Comparison of ENCODE assay signal across 23 mouse cellular contexts in the genomic region with DNA sequence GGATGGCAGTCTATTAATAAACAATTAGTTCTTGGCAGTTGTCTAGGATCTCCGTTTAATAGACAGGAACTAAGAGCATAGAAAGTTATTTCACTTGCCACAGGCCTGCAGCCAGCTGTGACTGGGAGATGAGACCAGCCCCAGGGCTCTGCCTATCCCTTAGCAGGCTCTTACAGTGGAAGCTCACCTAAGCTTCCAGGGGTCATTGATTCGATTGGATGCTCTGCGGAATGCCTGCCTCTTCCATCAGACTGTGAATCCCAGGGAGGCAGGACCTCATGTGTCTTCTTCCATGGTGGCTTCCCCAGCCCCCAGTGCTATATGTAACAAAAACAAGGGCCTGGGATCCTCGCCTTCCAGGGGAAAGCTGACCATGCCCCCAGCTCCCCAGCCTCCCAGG.
DNase-seq lines count a peak whose midpoint lies in the region; ATAC-seq lines count a peak whose summit lies in the region.
"Had no signal": no experiment of that assay in that cellular context is flagged by ENCODE, and none has a peak within 500 bp of the region (broad histone marks: within the 10 kb centered on the region; RNA-seq: fewer than 3 reads in every experiment).

No protein-coding gene starts in this region.

- peak; percentile 47 for ATAC-seq in hindbrain, embryonic 11.5 days (ENCODE audit: low FRiP score)
- ATAC-seq in neural tube, embryonic 12.5 days (ENCODE audit: low FRiP score, low read depth): peak; percentile 35; the same call in 1 of the 2 replicates
- ATAC-seq in hindbrain, embryonic 14.5 days (ENCODE audit: low FRiP score): no peak

- H3K36me3 ChIP-seq in hindbrain, embryonic 11.5 days (ENCODE audit: control insufficient read depth, insufficient read depth, low read length): no peaks in the 10 kb centered on the region
- no peaks in the 10 kb centered on the region for H3K36me3 ChIP-seq in hindbrain, embryonic 10.5 days
- H3K36me3 ChIP-seq in neural tube, embryonic 12.5 days: no peaks in the 10 kb centered on the region
- no peaks in the 10 kb centered on the region for H3K36me3 ChIP-seq in hindbrain, embryonic 14.5 days (replicated peaks; ENCODE audit: control insufficient read depth, insufficient read depth)
- H3K36me3 ChIP-seq: heart, embryonic 12.5 days had no signal

- H3K27ac ChIP-seq in hindbrain, embryonic 11.5 days (ENCODE audit: low read depth, low read length): peak overlapping the region; percentile 30; the same call in 1 of the 2 replicates
- H3K27ac ChIP-seq in hindbrain, embryonic 10.5 days: no peak overlapping the region; the same call in 1 of the 2 replicates
- no peak overlapping the region for H3K27ac ChIP-seq in neural tube, embryonic 12.5 days
- peak overlapping the region; percentile 70; the same call in 1 of the 2 replicates for H3K27ac ChIP-seq in hindbrain, embryonic 14.5 days
- H3K27ac ChIP-seq: kidney, postnatal 0 days; left cerebral cortex, adult 2 months; liver, embryonic 14.5 days had no signal

- 57% methylated on average over 4 of the region's 4 CpGs for WGBS in hindbrain, embryonic 11.5 days
- 44% methylated on average over 4 of the region's 4 CpGs for WGBS in hindbrain, embryonic 10.5 days
- 47% methylated on average over 4 of the region's 4 CpGs for WGBS in neural tube, embryonic 12.5 days
- 29% methylated on average over 4 of the region's 4 CpGs for WGBS in hindbrain, embryonic 14.5 days

- H3K4me3 ChIP-seq in hindbrain, embryonic 11.5 days (ENCODE audit: low read depth, low read length): no peak overlapping the region
- no peak overlapping the region for H3K4me3 ChIP-seq in hindbrain, embryonic 10.5 days
- H3K4me3 ChIP-seq in neural tube, embryonic 12.5 days: no peak overlapping the region
- no peak overlapping the region for H3K4me3 ChIP-seq in hindbrain, embryonic 14.5 days (replicated peaks; ENCODE audit: low read length)
- H3K4me3 ChIP-seq: heart, embryonic 12.5 days; left cerebral cortex, adult 2 months; myocyte had no signal

- H3K4me2 ChIP-seq in hindbrain, embryonic 11.5 days (replicated peaks; ENCODE audit: low read depth, low read length): no peak overlapping the region
- no peak overlapping the region for H3K4me2 ChIP-seq in neural tube, embryonic 12.5 days (replicated peaks)
- no peak overlapping the region for H3K4me2 ChIP-seq in hindbrain, embryonic 14.5 days (replicated peaks)
- H3K4me2 ChIP-seq: heart, embryonic 12.5 days; lung, embryonic 14.5 days had no signal

- H3K9ac ChIP-seq in hindbrain, embryonic 11.5 days (ENCODE audit: low read depth, low read length): no peak overlapping the region
- H3K9ac ChIP-seq in neural tube, embryonic 12.5 days: no peak overlapping the region
- H3K9ac ChIP-seq in hindbrain, embryonic 14.5 days: no peak overlapping the region
- H3K9ac ChIP-seq: heart, embryonic 12.5 days; liver, embryonic 14.5 days; lung, embryonic 14.5 days had no signal

- no peaks in the 10 kb centered on the region for H3K27me3 ChIP-seq in hindbrain, embryonic 11.5 days (ENCODE audit: control insufficient read depth, insufficient read depth, low read length)
- H3K27me3 ChIP-seq in hindbrain, embryonic 10.5 days (ENCODE audit: insufficient read depth, poor library complexity, severe bottlenecking): no peaks in the 10 kb centered on the region
- no peaks in the 10 kb centered on the region for H3K27me3 ChIP-seq in neural tube, embryonic 12.5 days (replicated peaks)
- no peaks in the 10 kb centered on the region for H3K27me3 ChIP-seq in hindbrain, embryonic 14.5 days (ENCODE audit: control insufficient read depth, insufficient read depth, low read length)
- H3K27me3 ChIP-seq: heart, embryonic 12.5 days had no signal

- H3K4me1 ChIP-seq in hindbrain, embryonic 11.5 days (replicated peaks; ENCODE audit: control insufficient read depth, insufficient read depth, low read length): peaks cover 2% of the 10 kb centered on the region; the same call in 1 of the 2 replicates
- peaks cover 35% of the 10 kb centered on the region for H3K4me1 ChIP-seq in hindbrain, embryonic 10.5 days (replicated peaks)
- peaks cover 34% of the 10 kb centered on the region for H3K4me1 ChIP-seq in neural tube, embryonic 12.5 days
- H3K4me1 ChIP-seq in hindbrain, embryonic 14.5 days (replicated peaks; ENCODE audit: control insufficient read depth, insufficient read depth, low read length): peaks cover 17% of the 10 kb centered on the region

- no peak for DNase-seq in hindbrain, embryonic 11.5 days (ENCODE audit: low spot score)
- no peak for DNase-seq in hindbrain, embryonic 10.5 days (ENCODE audit: low spot score)
- DNase-seq in neural tube, embryonic 10.5 days (ENCODE audit: extremely low spot score, low spot score): no peak
- DNase-seq in hindbrain, embryonic 14.5 days (ENCODE audit: low spot score): no peak
- no peak for DNase-seq in cerebellum, postnatal 25 days
- DNase-seq in thymus, postnatal 0 days (ENCODE audit: low spot score): no peak
- no peak for DNase-seq in frontal cortex, postnatal 14 days (ENCODE audit: low spot score in 2 of 2)
- DNase-seq: adrenal gland, postnatal 25 days; cerebellum, adult 8-10 months; gastrocnemius, postnatal 10 days; heart, postnatal 10 days; kidney, adult 2 months; layer of hippocampus, adult 9-11 months; lung, postnatal 4 days; right cerebral cortex, postnatal 14 days; thymus, postnatal 14 days had no signal

- H3K9me3 ChIP-seq in hindbrain, embryonic 11.5 days (ENCODE audit: control insufficient read depth, low read length): no peaks in the 10 kb centered on the region
- peaks cover 11% of the 10 kb centered on the region for H3K9me3 ChIP-seq in hindbrain, embryonic 10.5 days
- peaks cover 10% of the 10 kb centered on the region for H3K9me3 ChIP-seq in neural tube, embryonic 12.5 days
- peaks cover 17% of the 10 kb centered on the region; the same call in 1 of the 2 replicates for H3K9me3 ChIP-seq in hindbrain, embryonic 14.5 days (ENCODE audit: control insufficient read depth, low read length)

Comparison
In these comparisons a context has a peak if more than half of its experiments do, and no peak if none do; other contexts are left out.
1. H3K27ac ChIP-seq: peak in hindbrain, embryonic 11.5 days (single experiment) and hindbrain, embryonic 14.5 days (single experiment); none in hindbrain, embryonic 10.5 days (single experiment) and neural tube, embryonic 12.5 days (single experiment).